Mouse (Mus musculus) G1E (cell line): ENCODE results near the gene Gpc6.

ENCODE experiments used
- CTCF ChIP-seq: IDR thresholded peaks from 2 replicates; pipeline ENCODE4 v1.5.1; 2012; ENCODE audit warnings: low read depth, low read length, inconsistent platforms, mixed read lengths
- GATA1 ChIP-seq: IDR thresholded peaks from 2 replicates; pipeline ENCODE4 v1.6.1; 2012; ENCODE audit warnings: borderline replicate concordance, low read length, inconsistent platforms, mixed read lengths
- POLR2AphosphoS5 ChIP-seq: IDR thresholded peaks from 2 replicates; pipeline ENCODE4 v1.6.1; 2012; ENCODE audit warnings: low read depth, low read length, inconsistent platforms; ENCODE audit not compliant: insufficient replicate concordance

DNA sequence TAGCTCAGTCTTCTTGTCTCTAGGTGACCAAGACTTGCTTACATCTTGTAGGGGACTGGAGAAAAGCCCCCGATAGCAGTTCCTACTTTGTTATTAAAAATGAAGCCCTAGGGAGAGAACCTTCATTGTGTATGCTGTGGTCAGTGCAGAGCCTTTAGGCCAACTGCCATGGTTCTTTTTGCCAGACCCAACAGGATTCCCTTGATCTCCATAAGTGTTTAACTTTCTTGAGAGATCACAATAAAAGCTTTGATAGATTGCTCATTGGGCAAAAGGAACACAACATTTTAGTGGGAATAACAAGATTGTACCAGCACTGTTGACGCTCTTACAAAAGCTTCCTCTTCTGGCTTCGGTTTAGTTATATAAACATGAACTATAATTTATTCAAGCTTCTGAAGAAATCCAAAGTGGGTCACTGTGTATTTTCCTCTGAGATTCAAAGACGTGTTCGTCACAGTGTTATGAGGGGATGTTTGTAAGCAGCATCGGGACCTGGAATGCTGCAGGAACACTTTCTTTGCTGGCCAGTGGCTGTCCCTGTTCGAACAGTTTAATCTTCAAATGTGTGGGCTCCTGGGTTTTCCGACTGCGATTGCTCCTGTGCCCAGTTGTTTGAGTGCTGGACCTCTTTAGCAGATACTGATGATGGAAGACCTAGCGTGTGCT, 54.7 kb downstream of the Gpc6 start:
- TF ChIP-seq GATA1 = no peak
- no peak for TF ChIP-seq CTCF
- TF ChIP-seq POLR2AphosphoS5 = no peak
